Mouse (Mus musculus) embryonic facial prominence, embryonic 12.5 days (tissue): Measurements from ENCODE around the gene Ankrd60. TPM values are rescaled to one million over a fixed set of nuclear protein-coding genes. Genes with fewer than 3 reads are reported as not detected.

Experiments
- ATAC-seq: fragments of 200-750 bp; cut with Nextera tagmentation; 2 replicates; pipeline ENCODE4 v1.8.0; 2017; ENCODE audit not compliant: insufficient number of reproducible peaks, insufficient read depth, low FRiP score, low TSS enrichment
- H3K27ac ChIP-seq: fragments of 300-500 bp; sonication (generic); 2 replicates; pipeline ENCODE4 v1.5.1; 2016; ENCODE audit warnings: mild to moderate bottlenecking
- H3K27me3 ChIP-seq: fragments of 300-500 bp; sonication (generic); 2 replicates; pipeline ENCODE4 v1.6.1; 2016; ENCODE audit warnings: mild to moderate bottlenecking, moderate library complexity
- H3K36me3 ChIP-seq: fragments of 300-500 bp; sonication (generic); 2 replicates; pipeline ENCODE4 v1.6.1; 2016; ENCODE audit warnings: mild to moderate bottlenecking
- H3K4me1 ChIP-seq: fragments of 300-500 bp; sonication (generic); 2 replicates; pipeline ENCODE4 v1.6.1; 2016
- H3K4me2 ChIP-seq: fragments of 300-500 bp; sonication (generic); replicated peaks from 2 replicates; pipeline ENCODE4 v1.6.1; 2016; ENCODE audit warnings: mild to moderate bottlenecking, moderate library complexity
- H3K4me3 ChIP-seq: fragments of 300-500 bp; sonication (generic); 2 replicates; pipeline ENCODE4 v1.5.1; 2016; ENCODE audit warnings: mild to moderate bottlenecking
- H3K9ac ChIP-seq: fragments of 300-500 bp; sonication (generic); 2 replicates; pipeline ENCODE4 v1.6.1; 2016; ENCODE audit warnings: mild to moderate bottlenecking, moderate library complexity
- H3K9me3 ChIP-seq: fragments of 300-500 bp; sonication (generic); 2 replicates; pipeline ENCODE4 v1.6.1; 2016; ENCODE audit warnings: mild to moderate bottlenecking, moderate library complexity
- WGBS: fragments of 180-500 bp; shearing (Covaris S2); methylation state at CpG from one replicate; pipeline ENCODE4 v1.1.7; 2016; 5-methylcytosine and 5-hydroxymethylcytosine counted together
- polyA plus RNA-seq: library from polyadenylated mRNA; unstranded; fragments of >200 nt; fragmentation: Nextera tagmentation; extraction: Ambion mirVana; gene quantifications from 2 replicates; pipeline ENCODE4 v1.2.1, GENCODE M21; 2016

The Ankrd60 gene
- polyA plus RNA-seq, 1 experiment from 2014 or later = not detected

DNA sequence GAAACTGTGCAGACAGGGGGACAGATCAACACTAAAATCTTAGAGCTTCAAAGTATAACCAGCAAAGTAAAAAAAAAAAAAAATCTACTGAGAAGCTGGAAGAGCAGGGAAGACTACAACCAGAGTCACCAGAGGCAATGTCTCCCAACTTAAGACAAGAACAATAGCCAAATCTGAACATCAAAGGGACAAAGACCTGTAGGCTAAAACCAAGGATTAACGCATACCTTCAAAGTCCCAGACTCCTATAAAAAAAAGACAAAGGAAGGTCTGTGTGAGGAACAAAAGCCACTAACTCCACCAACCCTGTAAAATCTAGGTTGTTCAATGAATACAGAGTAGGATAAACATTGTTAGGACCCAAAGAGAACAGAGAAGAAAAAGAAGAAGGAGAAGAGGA is 23.7 kb upstream of the Ankrd60 start:
- Histone ChIP-seq H3K9me3 (no peaks in the 10 kb centered on the region), H3K27ac (no peak overlapping the region), H3K4me2 (no peak overlapping the region), H3K4me3 (no peak overlapping the region), H3K27me3 (no peaks in the 10 kb centered on the region), H3K9ac (no peak overlapping the region), H3K36me3 (peaks cover 26% of the 10 kb centered on the region), H3K4me1 (no peaks in the 10 kb centered on the region)
- no peak for ATAC-seq
- 91% methylated on average over 1 of the region's 1 CpGs for WGBS

DNA sequence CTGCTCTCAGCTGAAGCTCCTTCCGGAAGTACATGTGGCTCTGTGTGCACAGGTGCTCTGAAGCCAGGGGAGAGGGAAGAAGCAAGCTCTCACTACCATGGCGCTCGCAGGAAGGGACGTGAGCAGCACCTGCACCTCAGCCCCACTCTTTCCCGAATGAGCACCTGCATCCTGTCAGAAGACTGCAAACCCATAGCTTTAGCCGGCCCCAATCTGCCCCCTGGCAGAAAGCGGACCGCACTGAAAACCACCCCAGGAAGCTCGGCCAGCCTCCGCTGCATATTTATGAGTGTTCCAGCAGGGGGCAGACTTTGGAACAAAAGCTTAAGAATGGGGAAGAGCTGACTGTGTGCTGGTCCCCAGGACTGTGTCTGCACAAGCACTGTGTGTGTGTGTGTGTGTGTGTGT is 17.2 kb upstream of the Ankrd60 start:
- Histone ChIP-seq H3K9ac (no peak overlapping the region), H3K4me3 (no peak overlapping the region), H3K36me3 (peaks cover 23% of the 10 kb centered on the region), H3K27me3 (no peaks in the 10 kb centered on the region), H3K4me2 (no peak overlapping the region), H3K27ac (no peak overlapping the region), H3K4me1 (no peaks in the 10 kb centered on the region), H3K9me3 (no peaks in the 10 kb centered on the region)
- ATAC-seq = no peak
- 40% methylated on average over 10 of the region's 10 CpGs for WGBS

DNA sequence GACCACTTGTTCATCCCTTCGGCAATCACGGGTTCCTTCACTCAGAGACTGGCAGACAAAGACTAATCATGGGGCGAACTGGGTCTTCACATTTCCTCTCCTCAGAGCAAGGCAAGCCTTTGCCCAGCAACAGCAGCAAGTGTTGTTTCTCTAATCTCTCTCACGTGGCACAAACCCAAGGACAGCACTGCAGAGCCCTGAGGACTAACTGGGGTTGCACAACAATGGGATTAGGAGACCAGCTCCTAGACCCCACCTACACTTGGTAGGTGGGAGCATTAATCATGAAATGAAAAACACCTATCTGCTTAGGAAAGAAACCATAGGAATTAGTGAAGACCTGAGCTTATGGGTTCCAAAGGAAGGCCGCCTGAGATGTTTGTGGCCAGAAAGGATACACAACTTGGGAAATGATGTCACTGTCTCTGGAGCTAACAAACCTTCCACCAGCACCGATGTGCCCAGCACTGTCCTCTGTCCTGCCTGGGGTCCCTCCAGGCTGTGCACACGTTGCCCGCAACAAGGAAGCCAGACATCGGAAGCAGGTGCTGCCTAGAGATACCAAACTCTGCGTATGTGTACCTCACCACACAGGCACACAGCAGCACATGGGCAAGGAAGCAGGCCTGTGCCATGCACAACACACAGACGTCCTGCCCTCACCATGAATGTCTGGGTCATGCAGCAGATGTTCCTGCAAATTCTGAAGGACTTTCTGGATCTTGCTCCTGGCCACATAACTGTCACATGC is 16.3 kb upstream of the Ankrd60 start:
- Histone ChIP-seq H3K4me3 (no peak overlapping the region), H3K9me3 (no peaks in the 10 kb centered on the region), H3K4me2 (no peak overlapping the region), H3K9ac (no peak overlapping the region), H3K36me3 (peaks cover 23% of the 10 kb centered on the region), H3K27me3 (no peaks in the 10 kb centered on the region), H3K27ac (no peak overlapping the region), H3K4me1 (no peaks in the 10 kb centered on the region)
- WGBS = 63% methylated on average over 11 of the region's 11 CpGs
- ATAC-seq = 0 out of 2 replicates have a peak, but pooled peaks have one; percentile 54

DNA sequence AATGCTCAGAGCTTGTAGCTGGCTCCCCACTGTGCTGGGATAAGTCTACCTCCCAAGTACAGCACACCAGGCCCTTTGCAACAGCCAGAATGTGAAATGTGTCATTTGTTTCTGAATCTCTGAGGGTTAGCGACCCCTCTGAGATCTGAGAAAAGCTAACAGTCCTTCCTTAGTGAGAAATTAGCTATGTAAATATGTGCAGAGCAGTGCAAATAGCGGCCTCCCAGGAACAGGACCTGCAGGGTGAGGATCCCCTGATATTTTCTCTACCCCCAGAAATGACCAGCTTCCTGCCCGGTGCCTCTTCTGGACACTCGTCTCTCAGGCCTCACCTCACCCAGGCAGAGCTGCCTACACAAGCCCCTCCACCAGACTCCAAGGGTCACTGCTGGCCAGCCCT is 15.7 kb upstream of the Ankrd60 start:
- H3K4me3 ChIP-seq = no peak overlapping the region
- WGBS = 46% methylated on average over 4 of the region's 4 CpGs
- H3K4me2 ChIP-seq = no peak overlapping the region
- ATAC-seq = no peak
- H3K27ac ChIP-seq = no peak overlapping the region
- H3K4me1 ChIP-seq = no peaks in the 10 kb centered on the region
- H3K9ac ChIP-seq = no peak overlapping the region
- H3K27me3 ChIP-seq = no peaks in the 10 kb centered on the region
- H3K36me3 ChIP-seq = peaks cover 23% of the 10 kb centered on the region
- H3K9me3 ChIP-seq = no peaks in the 10 kb centered on the region

DNA sequence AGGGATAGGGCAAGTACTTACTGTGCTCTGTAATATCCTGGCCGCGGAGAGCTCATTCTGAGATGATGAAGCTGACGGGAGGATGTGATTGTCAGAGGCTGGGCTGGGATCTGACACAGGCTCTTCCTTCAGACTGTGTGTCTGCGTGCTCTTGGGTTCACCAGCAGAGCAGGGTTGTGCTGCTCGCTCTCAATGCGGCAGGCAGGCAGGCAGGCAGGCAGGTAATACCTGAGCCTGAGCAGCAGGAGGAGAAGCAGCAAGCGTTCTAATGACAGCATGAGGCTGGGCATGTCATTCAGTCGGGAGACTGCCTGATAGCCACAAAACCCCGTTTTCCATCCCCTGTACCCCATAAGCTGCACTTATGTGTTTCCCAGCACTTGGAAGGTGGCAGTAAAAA is 14.6 kb upstream of the Ankrd60 start:
- Histone ChIP-seq H3K36me3 (peaks cover 26% of the 10 kb centered on the region), H3K4me1 (no peaks in the 10 kb centered on the region), H3K27me3 (no peaks in the 10 kb centered on the region), H3K4me3 (no peak overlapping the region), H3K9ac (no peak overlapping the region), H3K27ac (no peak overlapping the region), H3K9me3 (no peaks in the 10 kb centered on the region), H3K4me2 (no peak overlapping the region)
- 53% methylated on average over 9 of the region's 9 CpGs for WGBS
- ATAC-seq = no peak

DNA sequence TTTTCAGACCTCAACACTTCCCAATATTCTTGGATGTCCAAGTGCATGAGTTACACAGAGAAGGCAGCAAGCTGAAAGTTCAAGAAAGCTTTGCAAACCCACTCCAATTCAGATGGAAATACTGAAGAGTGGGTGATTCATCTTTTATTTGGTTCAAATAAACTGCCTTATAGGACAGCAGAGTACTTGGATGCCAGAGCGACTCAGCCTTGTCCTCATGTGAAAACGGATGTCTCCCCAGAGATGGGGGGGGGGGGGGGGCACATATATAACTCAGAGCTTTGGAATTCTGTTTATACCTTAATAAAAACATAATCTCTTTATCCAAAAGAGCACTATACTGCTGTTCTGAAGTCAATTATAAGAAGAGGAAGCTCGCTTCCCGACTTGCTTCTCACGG is 9.2 kb upstream of the Ankrd60 start:
- Histone ChIP-seq H3K4me3 (no peak overlapping the region), H3K9me3 (no peaks in the 10 kb centered on the region), H3K9ac (no peak overlapping the region), H3K27ac (no peak overlapping the region), H3K27me3 (peaks cover 27% of the 10 kb centered on the region), H3K36me3 (peaks cover 13% of the 10 kb centered on the region), H3K4me1 (0 out of 2 replicates have a peak, but pooled peaks cover 3% of the 10 kb centered on the region), H3K4me2 (no peak overlapping the region; the same call in 1 of the 2 replicates)
- ATAC-seq = no peak
- 76% methylated on average over 5 of the region's 5 CpGs for WGBS

DNA sequence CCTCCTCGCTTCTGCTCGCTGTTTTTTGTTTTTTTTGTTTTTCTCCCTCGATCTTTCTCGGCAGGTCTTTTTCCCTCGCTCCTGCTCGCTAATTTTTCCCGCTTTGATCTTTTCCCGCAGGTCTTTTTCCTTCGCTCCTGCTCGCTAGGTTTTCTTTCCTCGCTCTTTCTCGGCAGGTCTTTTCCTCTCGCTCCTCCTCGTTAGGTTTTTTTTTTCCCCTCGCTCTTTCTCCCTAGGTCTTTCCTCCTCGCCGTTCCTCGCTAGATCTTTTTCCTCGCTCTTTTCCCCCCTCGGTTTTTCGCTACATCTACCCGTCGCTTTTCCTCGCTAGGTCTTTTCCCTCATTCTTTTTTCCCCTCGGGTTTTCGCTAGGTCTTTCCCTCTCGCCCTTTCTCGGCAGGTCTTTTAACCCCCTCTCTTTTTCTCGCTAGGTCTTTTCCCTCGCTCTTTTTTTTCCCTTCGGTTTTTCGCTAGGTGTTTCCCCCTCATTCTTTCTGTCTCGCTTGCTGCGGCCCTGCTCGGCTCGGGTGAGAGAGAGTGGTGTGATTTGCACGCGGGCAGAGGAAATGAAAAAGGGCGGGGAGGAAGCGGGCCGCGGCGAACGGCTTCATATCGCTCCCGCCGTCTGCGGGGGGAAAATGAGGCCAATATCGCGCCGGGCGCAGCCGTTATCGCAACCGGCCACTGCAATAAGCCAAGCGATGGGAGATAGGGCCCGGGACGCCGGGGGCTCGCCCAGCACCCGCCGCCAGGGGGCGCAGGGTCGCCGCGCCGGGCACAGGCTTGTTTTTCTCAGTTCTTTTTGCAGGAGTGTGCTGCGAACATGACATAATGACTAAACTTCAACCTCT is 8.2 kb upstream of the Ankrd60 start:
- Histone ChIP-seq H3K27ac (no peak overlapping the region), H3K9ac (peak overlapping the region; percentile 52), H3K4me1 (0 out of 2 replicates have a peak, but pooled peaks cover 3% of the 10 kb centered on the region), H3K27me3 (peaks cover 27% of the 10 kb centered on the region), H3K4me3 (peak overlapping the region; percentile 38), H3K4me2 (peak overlapping the region; percentile 73), H3K9me3 (no peaks in the 10 kb centered on the region), H3K36me3 (peaks cover 5% of the 10 kb centered on the region; the same call in 1 of the 2 replicates)
- under 1% methylated on average over 68 of the region's 68 CpGs for WGBS
- no peak for ATAC-seq

DNA sequence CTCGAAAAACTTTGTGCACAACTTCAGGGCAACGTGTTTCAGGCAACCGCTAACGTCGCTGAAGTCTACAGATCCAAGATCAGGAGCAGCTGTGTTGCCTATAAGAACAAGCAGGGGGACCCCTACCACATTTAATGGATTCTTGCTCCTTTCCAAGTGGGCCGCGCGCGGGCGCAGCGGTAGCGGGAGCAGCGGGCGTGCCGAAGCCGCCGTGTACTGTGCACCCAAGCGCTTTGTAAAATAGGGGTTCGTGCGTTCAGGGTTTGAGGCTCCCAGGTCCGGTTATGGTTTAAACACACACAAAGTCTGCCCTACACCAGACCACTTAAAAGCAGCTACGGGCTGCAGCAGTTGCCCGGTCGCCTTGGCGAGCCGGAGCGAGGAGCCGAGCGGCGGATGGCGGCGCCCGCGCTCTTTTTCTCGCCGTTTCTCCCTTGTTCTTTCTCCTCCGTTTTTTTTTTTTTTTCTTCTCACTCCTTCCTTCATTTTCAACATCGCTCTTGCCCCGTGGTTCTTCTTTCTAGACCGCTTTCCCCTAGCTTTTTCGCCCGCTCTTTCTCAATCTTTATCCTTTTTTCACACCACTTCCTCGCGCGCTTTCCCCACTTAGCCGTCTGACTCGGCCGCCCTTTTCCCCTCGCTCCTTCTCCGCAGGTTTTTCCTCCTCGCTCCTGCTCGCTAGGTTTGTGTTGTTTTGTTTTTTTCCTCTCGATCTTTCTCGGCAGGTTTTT is 7.4 kb upstream of the Ankrd60 start:
- no peak overlapping the region for H3K27ac ChIP-seq
- 0 out of 2 replicates have a peak, but pooled peaks cover 3% of the 10 kb centered on the region for H3K4me1 ChIP-seq
- H3K27me3 ChIP-seq = peaks cover 27% of the 10 kb centered on the region
- peak overlapping the region; percentile 52; the same call in 1 of the 2 replicates for H3K9ac ChIP-seq
- under 1% methylated on average over 54 of the region's 54 CpGs for WGBS
- no peaks in the 10 kb centered on the region for H3K9me3 ChIP-seq
- H3K36me3 ChIP-seq = 0 out of 2 replicates have a peak, but pooled peaks cover 2% of the 10 kb centered on the region
- H3K4me3 ChIP-seq = peak overlapping the region; percentile 38
- ATAC-seq = peak; percentile 70; the same call in 1 of the 2 replicates
- peak overlapping the region; percentile 73 for H3K4me2 ChIP-seq

DNA sequence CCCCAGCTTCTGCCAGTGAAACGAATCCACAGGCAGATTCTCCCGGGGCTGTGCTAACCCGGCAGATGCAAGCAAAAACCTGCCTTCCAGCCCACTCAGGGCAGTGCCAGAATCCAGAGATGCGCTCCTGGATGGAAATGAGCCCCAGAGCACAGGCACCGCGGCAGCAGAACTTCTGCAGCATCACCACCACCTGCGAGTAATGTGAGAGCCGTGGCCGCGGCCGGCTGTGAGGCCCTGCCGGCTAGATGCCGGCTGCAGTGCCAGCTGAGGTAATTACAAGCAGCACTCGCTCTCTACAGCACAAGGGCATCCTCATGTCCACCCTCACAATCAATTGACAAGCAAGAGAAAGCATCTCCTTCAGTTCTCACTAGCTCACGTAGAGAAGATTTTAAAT is 6.2 kb upstream of the Ankrd60 start:
- Histone ChIP-seq H3K27ac (no peak overlapping the region), H3K27me3 (peaks cover 27% of the 10 kb centered on the region), H3K9me3 (no peaks in the 10 kb centered on the region), H3K4me1 (0 out of 2 replicates have a peak, but pooled peaks cover 3% of the 10 kb centered on the region), H3K9ac (no peak overlapping the region), H3K4me3 (no peak overlapping the region), H3K4me2 (no peak overlapping the region), H3K36me3 (0 out of 2 replicates have a peak, but pooled peaks cover 2% of the 10 kb centered on the region)
- no peak for ATAC-seq
- 20% methylated on average over 15 of the region's 15 CpGs for WGBS

DNA sequence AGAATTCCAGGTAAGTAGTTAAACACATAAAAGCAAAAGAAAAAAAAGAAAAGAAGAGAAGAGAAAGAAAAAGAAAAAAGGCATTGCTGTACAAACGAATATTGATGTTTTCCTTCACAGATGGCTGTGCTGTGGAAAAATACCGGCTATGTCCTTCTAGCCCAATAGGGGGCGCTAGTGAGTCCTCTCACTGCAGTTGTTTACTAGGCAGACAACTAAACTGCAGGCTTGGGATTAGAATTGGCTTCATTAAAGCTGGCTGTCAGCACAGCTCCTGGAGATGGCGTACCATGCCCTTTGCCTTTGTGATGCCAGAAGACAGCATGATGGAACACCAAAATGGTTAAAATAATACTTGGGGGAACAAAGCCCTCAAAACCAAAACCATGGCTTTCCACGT is 5.3 kb upstream of the Ankrd60 start:
- no peak for ATAC-seq
- Histone ChIP-seq H3K4me2 (no peak overlapping the region), H3K9me3 (no peaks in the 10 kb centered on the region), H3K27me3 (peaks cover 27% of the 10 kb centered on the region), H3K4me3 (no peak overlapping the region), H3K4me1 (0 out of 2 replicates have a peak, but pooled peaks cover 4% of the 10 kb centered on the region), H3K9ac (no peak overlapping the region), H3K27ac (no peak overlapping the region), H3K36me3 (no peaks in the 10 kb centered on the region)
- WGBS = 39% methylated on average over 5 of the region's 5 CpGs

DNA sequence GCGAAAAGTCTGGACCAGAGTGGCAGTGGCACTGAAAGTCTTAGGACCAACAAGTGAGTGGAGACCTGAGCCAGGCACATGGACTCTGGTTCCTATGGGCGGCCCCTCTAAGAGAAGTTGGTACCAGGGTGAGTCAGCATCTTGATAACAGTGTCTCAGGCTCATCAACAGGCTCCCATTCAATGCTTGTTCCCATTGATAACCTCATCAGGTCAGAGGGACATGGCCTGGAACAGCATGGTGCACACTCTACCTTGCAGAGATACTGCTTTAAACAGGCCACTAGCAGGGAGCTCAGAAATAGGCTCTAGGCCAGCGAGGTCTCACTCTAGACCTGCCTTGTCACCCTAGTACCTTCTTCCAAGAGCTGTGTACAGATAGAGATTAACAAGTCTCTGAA is 4.7 kb upstream of the Ankrd60 start:
- H3K4me1 ChIP-seq = 0 out of 2 replicates have a peak, but pooled peaks cover 6% of the 10 kb centered on the region
- no peak overlapping the region for H3K9ac ChIP-seq
- WGBS = 90% methylated on average over 3 of the region's 3 CpGs
- H3K4me3 ChIP-seq = no peak overlapping the region
- H3K27ac ChIP-seq = no peak overlapping the region
- H3K27me3 ChIP-seq = peaks cover 27% of the 10 kb centered on the region
- no peaks in the 10 kb centered on the region for H3K9me3 ChIP-seq
- no peak overlapping the region for H3K4me2 ChIP-seq
- ATAC-seq = no peak
- no peaks in the 10 kb centered on the region for H3K36me3 ChIP-seq
